Mouse (Mus musculus) kidney, embryonic 14.5 days (tissue): ENCODE results near the gene Zfp13. TPM values are rescaled to one million over a fixed set of nuclear protein-coding genes. Genes with fewer than 3 reads are reported as not detected.
"Not testable (repeated sequence)": the region's sequence is repeated elsewhere in the genome, so short reads cannot be mapped to it uniquely, and the experiment has no call there.

ENCODE experiments used
- ATAC-seq: fragments of 200-750 bp; cut with Nextera tagmentation; 2 replicates; pipeline ENCODE4 v1.8.0; 2017; ENCODE audit warnings: moderate number of reproducible peaks, mild to moderate bottlenecking, moderate TSS enrichment, moderate library complexity; ENCODE audit not compliant: low FRiP score, low TSS enrichment
- H3K27ac ChIP-seq: fragments of 300-500 bp; sonication (generic); 2 replicates; pipeline ENCODE4 v1.5.1; 2014; ENCODE audit warnings: low read depth, mild to moderate bottlenecking, low read length, moderate library complexity, mixed read lengths
- H3K27me3 ChIP-seq: fragments of 300-500 bp; sonication (generic); 2 replicates; pipeline ENCODE4 v1.6.1; 2014; ENCODE audit warnings: mild to moderate bottlenecking, low read length; ENCODE audit not compliant: control insufficient read depth, insufficient read depth
- H3K36me3 ChIP-seq: fragments of 300-500 bp; sonication (generic); 2 replicates; pipeline ENCODE4 v1.6.1; 2014; ENCODE audit warnings: low read length, mixed read lengths; ENCODE audit not compliant: control insufficient read depth, insufficient read depth
- H3K4me1 ChIP-seq: fragments of 300-500 bp; sonication (generic); 2 replicates; pipeline ENCODE4 v1.6.1; 2014; ENCODE audit warnings: low read length, mixed read lengths; ENCODE audit not compliant: control insufficient read depth, insufficient read depth
- H3K4me2 ChIP-seq: fragments of 300-500 bp; sonication (generic); replicated peaks from 2 replicates; pipeline ENCODE4 v1.6.1; 2014; ENCODE audit warnings: low read depth, mild to moderate bottlenecking, low read length
- H3K4me3 ChIP-seq: fragments of 300-500 bp; sonication (generic); 2 replicates; pipeline ENCODE4 v1.5.1; 2014; ENCODE audit warnings: mild to moderate bottlenecking, low read length
- H3K9ac ChIP-seq: fragments of 300-500 bp; sonication (generic); 2 replicates; pipeline ENCODE4 v1.6.1; 2014; ENCODE audit warnings: low read depth, mild to moderate bottlenecking, low read length, moderate library complexity
- H3K9me3 ChIP-seq: fragments of 300-500 bp; sonication (generic); 2 replicates; pipeline ENCODE4 v1.6.1; 2016; ENCODE audit warnings: low read length; ENCODE audit not compliant: control insufficient read depth
- WGBS: fragments of 180-500 bp; shearing (Covaris S2); extraction: QIAGEN DNeasy Blood & Tissue Kit; methylation state at CpG from one replicate; pipeline ENCODE4 v1.1.7; 2014; 5-methylcytosine and 5-hydroxymethylcytosine counted together
- polyA plus RNA-seq: library from polyadenylated mRNA; unstranded; fragments of >200 nt; fragmentation: Nextera tagmentation; extraction: Ambion mirVana; gene quantifications from 2 replicates; pipeline ENCODE4 v1.2.1, GENCODE M21; 2014

Gene Zfp13
- polyA plus RNA-seq, 1 experiment from 2014 or later = 19.1 TPM

GRCm38 (mm10) chr17:23599605-23600063 is 347 bp upstream of the Zfp13 start:
- 47% methylated on average over 7 of the region's 7 CpGs for WGBS
- no peaks in the 10 kb centered on the region for H3K36me3 ChIP-seq
- H3K4me2 ChIP-seq = peak overlapping the region; percentile 66
- no peaks in the 10 kb centered on the region for H3K9me3 ChIP-seq
- peak overlapping the region; percentile 43 for H3K4me3 ChIP-seq
- ATAC-seq = no peak
- peak overlapping the region; percentile 54 for H3K9ac ChIP-seq
- H3K27me3 ChIP-seq = no peaks in the 10 kb centered on the region
- H3K4me1 ChIP-seq = no peaks in the 10 kb centered on the region
- H3K27ac ChIP-seq = peak overlapping the region; percentile 84

GRCm38 (mm10) chr17:23595139-23595538 is 4.1 kb downstream of the Zfp13 start:
- H3K36me3 ChIP-seq, H3K9ac ChIP-seq, H3K4me1 ChIP-seq, ATAC-seq, H3K9me3 ChIP-seq, H3K27me3 ChIP-seq, H3K27ac ChIP-seq, H3K4me3 ChIP-seq, H3K4me2 ChIP-seq: not testable (repeated sequence)
- WGBS = 90% methylated on average over 4 of the region's 4 CpGs

- peak overlapping the region; percentile 65 for H3K9ac ChIP-seq
- H3K4me1 ChIP-seq = 0 out of 2 replicates have a peak, but pooled peaks cover 3% of the 10 kb centered on the region
- H3K9me3 ChIP-seq = no peaks in the 10 kb centered on the region
- 12% methylated on average over 13 of the region's 13 CpGs for WGBS
- H3K27ac ChIP-seq = peak overlapping the region; percentile 76
- ATAC-seq = peak; percentile 67
- H3K27me3 ChIP-seq = no peaks in the 10 kb centered on the region
- H3K4me3 ChIP-seq = peak overlapping the region; percentile 55
- H3K4me2 ChIP-seq = peak overlapping the region; percentile 78
- H3K36me3 ChIP-seq = no peaks in the 10 kb centered on the region
These were observed 6.4 kb downstream of the Zfp13 start for GRCm38 (mm10) chr17:23592926-23593300.

GRCm38 (mm10) chr17:23592208-23592925 is 6.9 kb downstream of the Zfp13 start:
- WGBS = 8% methylated on average over 34 of the region's 34 CpGs
- peak overlapping the region; percentile 78 for H3K4me2 ChIP-seq
- H3K9me3 ChIP-seq = no peaks in the 10 kb centered on the region
- H3K9ac ChIP-seq = peak overlapping the region; percentile 65
- peak overlapping the region; percentile 76 for H3K27ac ChIP-seq
- peak; percentile 100 for ATAC-seq
- no peaks in the 10 kb centered on the region for H3K27me3 ChIP-seq
- H3K36me3 ChIP-seq = no peaks in the 10 kb centered on the region
- peak overlapping the region; percentile 55 for H3K4me3 ChIP-seq
- H3K4me1 ChIP-seq = 0 out of 2 replicates have a peak, but pooled peaks cover 3% of the 10 kb centered on the region

GRCm38 (mm10) chr17:23587253-23587652 is 12.0 kb downstream of the Zfp13 start:
- WGBS = 84% methylated on average over 2 of the region's 2 CpGs
- H3K27me3 ChIP-seq = no peaks in the 10 kb centered on the region
- H3K4me1 ChIP-seq = peaks cover 12% of the 10 kb centered on the region
- H3K4me3 ChIP-seq = no peak overlapping the region
- H3K9me3 ChIP-seq = no peaks in the 10 kb centered on the region
- H3K9ac ChIP-seq = no peak overlapping the region
- ATAC-seq = no peak
- H3K27ac ChIP-seq = no peak overlapping the region
- no peak overlapping the region for H3K4me2 ChIP-seq
- H3K36me3 ChIP-seq = peaks cover 6% of the 10 kb centered on the region

- Histone ChIP-seq H3K4me1 (peaks cover 12% of the 10 kb centered on the region), H3K36me3 (peaks cover 11% of the 10 kb centered on the region), H3K27ac (no peak overlapping the region), H3K9me3 (no peaks in the 10 kb centered on the region), H3K4me2 (peak overlapping the region; percentile 91), H3K27me3 (no peaks in the 10 kb centered on the region), H3K9ac (peak overlapping the region; percentile 81), H3K4me3 (peak overlapping the region; percentile 81)
- peak; percentile 85 for ATAC-seq
- WGBS = under 1% methylated on average over 22 of the region's 22 CpGs
These were observed 13.4 kb downstream of the Zfp13 start for GRCm38 (mm10) chr17:23585721-23586491.

GRCm38 (mm10) chr17:23584786-23585185 is 14.5 kb downstream of the Zfp13 start:
- H3K4me1 ChIP-seq = peaks cover 12% of the 10 kb centered on the region
- no peak overlapping the region for H3K27ac ChIP-seq
- H3K4me2 ChIP-seq = peak overlapping the region; percentile 91
- ATAC-seq = no peak
- WGBS = 71% methylated on average over 8 of the region's 8 CpGs
- no peaks in the 10 kb centered on the region for H3K27me3 ChIP-seq
- H3K4me3 ChIP-seq = peak overlapping the region; percentile 81
- H3K9me3 ChIP-seq = no peaks in the 10 kb centered on the region
- peaks cover 22% of the 10 kb centered on the region for H3K36me3 ChIP-seq
- peak overlapping the region; percentile 81; the same call in 1 of the 2 replicates for H3K9ac ChIP-seq

- 0 out of 2 replicates have a peak, but pooled peaks have one; percentile 22 for ATAC-seq
- peaks cover 53% of the 10 kb centered on the region for H3K36me3 ChIP-seq
- no peak overlapping the region for H3K9ac ChIP-seq
These were observed 23.2 kb downstream of the Zfp13 start for GRCm38 (mm10) chr17:23575951-23576552.

More at GRCm38 (mm10) chr17:23575951-23576552, 23.2 kb downstream of the Zfp13 start:
- Histone ChIP-seq H3K4me2 (no peak overlapping the region), H3K4me1 (no peaks in the 10 kb centered on the region), H3K9me3 (peaks cover 12% of the 10 kb centered on the region), H3K4me3 (no peak overlapping the region), H3K27ac (no peak overlapping the region), H3K27me3 (no peaks in the 10 kb centered on the region)
- 94% methylated on average over 38 of the region's 38 CpGs for WGBS
